Mouse (Mus musculus) liver, postnatal 0 days (tissue): Measurements from ENCODE around the gene Garem2. TPM values are rescaled to one million over a fixed set of nuclear protein-coding genes. Genes with fewer than 3 reads are reported as not detected.
A peak's percentile ranks its signal among the peaks of the same experiment; 100 is the strongest.

Source experiments
- ATAC-seq: fragments of 200-750 bp; cut with Nextera tagmentation; 2 replicates; pipeline ENCODE4 v1.8.0; 2017; ENCODE audit warnings: mild to moderate bottlenecking, moderate library complexity
- DNase-seq: peaks from one replicate; pipeline ENCODE4 v3.0.0-alpha.2; 2016
- H3K27ac ChIP-seq: fragments of 300-500 bp; sonication (generic); 2 replicates; pipeline ENCODE4 v1.5.1; 2014; ENCODE audit warnings: antibody characterized with exemption, moderate library complexity, mild to moderate bottlenecking, low read depth
- H3K27me3 ChIP-seq: fragments of 300-500 bp; sonication (generic); 2 replicates; pipeline ENCODE4 v1.6.1; 2014; ENCODE audit warnings: low read length, control low read depth, mixed read lengths; ENCODE audit not compliant: insufficient read depth
- H3K36me3 ChIP-seq: fragments of 300-500 bp; sonication (generic); replicated peaks from 2 replicates; pipeline ENCODE4 v1.6.1; 2014; ENCODE audit warnings: mild to moderate bottlenecking, control low read depth, low read length, moderate library complexity, mixed read lengths; ENCODE audit not compliant: insufficient read depth
- H3K4me1 ChIP-seq: fragments of 300-500 bp; sonication (generic); 2 replicates; pipeline ENCODE4 v1.6.1; 2014; ENCODE audit warnings: antibody characterized with exemption, mild to moderate bottlenecking, control low read depth; ENCODE audit not compliant: insufficient read depth
- H3K4me2 ChIP-seq: fragments of 300-500 bp; sonication (generic); 2 replicates; pipeline ENCODE4 v1.6.1; 2014; ENCODE audit warnings: low read depth, mild to moderate bottlenecking, low read length, moderate library complexity, mixed read lengths
- H3K4me3 ChIP-seq: fragments of 300-500 bp; sonication (generic); 2 replicates; pipeline ENCODE4 v1.5.1; 2014; ENCODE audit warnings: low read depth, low read length
- H3K9ac ChIP-seq: fragments of 300-500 bp; sonication (generic); replicated peaks from 2 replicates; pipeline ENCODE4 v1.6.1; 2014; ENCODE audit warnings: mild to moderate bottlenecking, moderate library complexity
- H3K9me3 ChIP-seq: fragments of 300-500 bp; sonication (generic); 2 replicates; pipeline ENCODE4 v1.6.1; 2016; ENCODE audit warnings: mild to moderate bottlenecking, control low read depth, low read length, mixed read lengths
- CTCF ChIP-seq: sonication (generic); IDR thresholded peaks from 2 replicates; pipeline ENCODE4 v1.5.1; 2016; ENCODE audit warnings: antibody characterized with exemption, low read depth
- EP300 ChIP-seq: IDR thresholded peaks from 2 replicates; pipeline ENCODE4 v1.6.1; 2016; ENCODE audit warnings: antibody characterized with exemption, low read depth, mild to moderate bottlenecking
- WGBS: fragments of 180-500 bp; shearing (Covaris S2); extraction: QIAGEN DNeasy Blood & Tissue Kit; methylation state at CpG from one replicate; pipeline ENCODE4 v1.1.7; 2014; ENCODE audit not compliant: insufficient replicate concordance; 5-methylcytosine and 5-hydroxymethylcytosine counted together
- polyA plus RNA-seq: library from polyadenylated mRNA; unstranded; fragments of >200 nt; fragmentation: Nextera tagmentation; extraction: Ambion mirVana; gene quantifications from 2 replicates; pipeline ENCODE4 v1.2.1, GENCODE M21; 2015

Garem2 gene
- polyA plus RNA-seq, 1 experiment from 2014 or later = 0.02 TPM

DNA sequence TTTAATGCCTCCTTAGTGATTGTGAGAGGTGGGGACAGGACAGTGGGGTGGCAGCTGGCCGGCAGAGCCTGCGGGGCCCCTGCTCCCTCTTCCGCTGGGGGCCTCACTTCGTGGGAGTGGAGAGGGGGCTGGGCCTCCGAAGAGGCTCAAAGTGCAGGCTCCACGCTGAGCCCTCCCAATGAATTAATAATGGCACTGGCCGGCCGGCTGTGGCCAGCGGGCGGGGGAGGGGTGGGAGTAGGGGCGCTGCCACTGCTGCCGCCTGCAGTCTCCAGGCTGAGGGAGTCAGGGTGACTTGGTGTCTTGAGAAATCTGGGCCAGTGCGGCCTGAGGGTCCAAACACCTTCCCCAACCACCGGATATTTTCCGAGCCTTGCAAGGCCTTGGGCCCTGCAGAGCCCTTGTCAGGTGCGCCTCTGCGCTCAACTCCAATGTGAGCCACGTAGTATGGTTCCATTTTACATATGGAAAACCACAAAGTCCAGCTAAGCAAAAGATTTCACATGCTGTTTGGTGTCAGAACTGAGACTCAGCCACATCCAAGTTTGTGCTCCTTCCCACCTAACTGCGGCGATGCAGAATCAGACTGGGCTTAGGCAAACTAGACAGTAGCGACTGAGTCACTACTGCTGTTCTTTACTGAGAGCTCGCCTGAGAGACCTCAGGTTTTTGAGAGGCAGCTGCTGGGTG is 5.6 kb downstream of the Garem2 start:
- H3K4me1 ChIP-seq = peaks cover 27% of the 10 kb centered on the region
- no peaks in the 10 kb centered on the region for H3K9me3 ChIP-seq
- peak overlapping the region; percentile 52 for H3K4me2 ChIP-seq
- ATAC-seq = no peak
- H3K4me3 ChIP-seq = no peak overlapping the region
- DNase-seq = no peak
- 17% methylated on average over 22 of the region's 22 CpGs for WGBS
- TF ChIP-seq EP300 = no peak
- no peak for TF ChIP-seq CTCF
- no peaks in the 10 kb centered on the region for H3K36me3 ChIP-seq
- no peak overlapping the region for H3K27ac ChIP-seq
- peaks cover 54% of the 10 kb centered on the region for H3K27me3 ChIP-seq
- no peak overlapping the region for H3K9ac ChIP-seq

DNA sequence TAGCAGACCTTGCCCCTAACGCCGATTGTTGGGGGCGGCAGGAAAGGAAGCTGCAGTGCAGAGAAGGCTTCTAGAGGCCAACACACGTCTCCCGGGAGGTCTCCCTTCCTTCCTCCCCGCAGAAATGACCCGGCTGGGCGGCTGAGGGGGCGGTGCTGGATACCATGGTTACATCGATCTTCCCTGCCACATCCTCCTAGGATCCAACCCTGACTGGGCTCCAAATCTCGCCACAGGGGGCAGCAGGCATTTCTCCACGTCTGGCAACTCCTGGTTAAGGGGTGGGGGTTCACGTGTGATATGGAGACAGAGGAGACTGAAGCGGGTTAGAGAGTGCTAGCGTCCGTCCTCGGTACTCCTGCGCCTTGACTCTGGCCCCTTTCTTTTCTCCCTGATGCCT is 6.2 kb downstream of the Garem2 start:
- H3K9ac ChIP-seq = no peak overlapping the region
- no peaks in the 10 kb centered on the region for H3K9me3 ChIP-seq
- no peak overlapping the region for H3K27ac ChIP-seq
- no peak overlapping the region for H3K4me3 ChIP-seq
- peak; percentile 72 for DNase-seq
- peaks cover 53% of the 10 kb centered on the region for H3K27me3 ChIP-seq
- H3K36me3 ChIP-seq = no peaks in the 10 kb centered on the region
- H3K4me2 ChIP-seq = peak overlapping the region; percentile 52
- TF ChIP-seq CTCF (peak; percentile 56), EP300 (no peak)
- peaks cover 26% of the 10 kb centered on the region for H3K4me1 ChIP-seq
- peak; percentile 49 for ATAC-seq
- WGBS = under 1% methylated on average over 18 of the region's 18 CpGs

DNA sequence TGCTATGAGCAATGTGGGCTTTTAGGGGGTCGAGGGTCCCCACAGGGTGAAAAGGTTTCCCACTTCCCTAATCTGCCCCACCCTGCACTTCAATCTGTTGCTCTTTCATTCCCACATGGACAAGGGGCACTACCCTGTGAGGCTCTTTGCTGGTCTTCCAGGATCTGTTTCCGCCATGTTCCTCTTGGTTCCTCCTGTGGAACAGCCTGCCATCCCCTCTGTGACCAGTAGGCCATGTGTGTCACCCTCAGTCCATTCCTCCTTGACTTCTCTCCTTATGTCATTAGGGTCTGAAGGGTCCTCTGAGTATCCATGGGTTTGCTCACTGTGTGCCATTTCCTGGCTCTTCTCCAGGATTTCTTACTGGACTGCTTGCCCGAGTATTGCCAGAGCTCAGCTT is 6.8 kb downstream of the Garem2 start:
- Histone ChIP-seq H3K4me3 (no peak overlapping the region), H3K9me3 (no peaks in the 10 kb centered on the region), H3K36me3 (no peaks in the 10 kb centered on the region), H3K4me2 (peak overlapping the region; percentile 52; the same call in 1 of the 2 replicates), H3K27ac (no peak overlapping the region), H3K9ac (no peak overlapping the region), H3K27me3 (peaks cover 46% of the 10 kb centered on the region), H3K4me1 (peaks cover 26% of the 10 kb centered on the region)
- ATAC-seq (no peak), DNase-seq (no peak)
- WGBS = 56% methylated on average over 3 of the region's 3 CpGs
- TF ChIP-seq CTCF = peak; percentile 20; the same call in 1 of the 2 replicates
- no peak for TF ChIP-seq EP300

DNA sequence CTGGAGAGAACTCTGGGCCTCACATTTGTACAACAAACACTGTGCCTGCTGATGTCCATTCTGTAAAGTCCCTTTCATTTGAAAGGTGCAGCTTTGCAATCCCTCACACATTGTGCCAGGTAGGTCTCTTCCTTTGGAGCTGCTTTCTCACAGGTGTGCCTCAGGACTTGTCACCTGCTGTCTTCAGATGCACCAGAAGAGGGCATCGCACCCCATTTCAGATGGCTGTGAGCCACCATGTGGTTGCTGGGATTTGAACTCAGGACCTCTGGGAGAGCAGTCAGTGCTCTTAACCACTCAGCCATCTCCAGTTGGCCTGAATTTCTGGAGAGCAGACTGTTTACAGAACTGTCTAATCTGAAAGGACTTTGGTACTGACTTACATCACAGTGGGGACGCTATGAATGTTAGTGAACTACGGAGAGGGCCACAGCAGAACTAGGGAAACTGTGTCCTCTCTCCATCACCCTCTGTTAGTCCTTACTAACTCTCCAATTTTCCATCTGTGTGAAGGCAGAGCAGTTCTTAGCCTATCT is 7.6 kb downstream of the Garem2 start:
- TF ChIP-seq EP300 (no peak), CTCF (peak; percentile 43)
- no peaks in the 10 kb centered on the region for H3K9me3 ChIP-seq
- 72% methylated on average over 3 of the region's 3 CpGs for WGBS
- peaks cover 38% of the 10 kb centered on the region for H3K27me3 ChIP-seq
- H3K9ac ChIP-seq = no peak overlapping the region
- 0 out of 2 replicates have a peak, but pooled peaks cover under 1% of the 10 kb centered on the region for H3K36me3 ChIP-seq
- no peak overlapping the region for H3K4me2 ChIP-seq
- H3K27ac ChIP-seq = no peak overlapping the region
- no peak for DNase-seq
- peak; percentile 68 for ATAC-seq
- peaks cover 26% of the 10 kb centered on the region for H3K4me1 ChIP-seq
- H3K4me3 ChIP-seq = no peak overlapping the region

DNA sequence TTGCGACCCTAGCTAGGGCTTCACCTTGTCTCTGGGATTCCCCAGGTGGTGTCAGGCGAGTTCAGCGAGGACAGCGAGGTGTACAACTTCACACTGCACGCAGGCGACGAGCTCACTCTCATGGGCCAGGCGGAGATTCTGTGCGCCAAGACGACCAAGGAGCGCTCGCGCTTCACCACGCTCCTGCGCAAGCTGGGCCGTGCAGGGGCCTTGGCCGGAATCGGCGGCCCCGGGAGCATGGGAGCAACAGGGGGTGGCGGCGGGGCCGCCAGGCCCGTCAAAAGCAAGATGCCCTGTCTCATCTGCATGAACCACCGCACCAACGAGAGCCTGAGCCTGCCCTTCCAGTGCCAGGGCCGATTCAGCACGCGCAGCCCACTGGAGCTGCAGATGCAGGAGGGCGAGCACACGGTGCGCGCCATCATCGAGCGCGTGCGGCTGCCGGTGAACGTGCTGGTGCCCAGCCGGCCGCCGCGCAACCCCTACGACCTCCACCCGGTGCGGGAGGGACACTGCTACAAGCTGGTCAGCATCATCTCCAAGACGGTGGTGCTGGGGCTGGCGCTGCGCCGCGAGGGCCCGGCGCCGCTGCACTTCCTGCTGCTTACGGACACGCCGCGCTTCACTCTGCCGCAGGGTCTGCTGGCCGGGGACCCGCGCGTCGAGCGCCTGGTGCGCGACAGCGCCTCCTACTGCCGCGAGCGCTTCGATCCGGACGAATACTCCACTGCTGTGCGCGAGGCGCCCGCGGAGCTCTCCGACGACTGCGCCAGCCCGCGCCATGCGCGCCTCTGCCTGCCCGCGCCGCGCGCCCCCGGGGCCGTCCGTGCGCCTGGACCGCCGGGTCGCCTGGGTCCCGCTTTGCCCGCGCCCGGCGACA is 9.2 kb downstream of the Garem2 start:
- WGBS = 1% methylated on average over 77 of the region's 103 CpGs
- ATAC-seq = peak; percentile 42
- Histone ChIP-seq H3K4me3 (peak overlapping the region; percentile 44), H3K9ac (peak overlapping the region; percentile 38; the same call in 1 of the 2 replicates), H3K36me3 (peaks cover 12% of the 10 kb centered on the region), H3K9me3 (no peaks in the 10 kb centered on the region), H3K4me1 (peaks cover 26% of the 10 kb centered on the region), H3K4me2 (peak overlapping the region; percentile 81), H3K27me3 (peaks cover 31% of the 10 kb centered on the region), H3K27ac (no peak overlapping the region)
- TF ChIP-seq CTCF (peak; percentile 63), EP300 (no peak)
- DNase-seq = peak; percentile 77

DNA sequence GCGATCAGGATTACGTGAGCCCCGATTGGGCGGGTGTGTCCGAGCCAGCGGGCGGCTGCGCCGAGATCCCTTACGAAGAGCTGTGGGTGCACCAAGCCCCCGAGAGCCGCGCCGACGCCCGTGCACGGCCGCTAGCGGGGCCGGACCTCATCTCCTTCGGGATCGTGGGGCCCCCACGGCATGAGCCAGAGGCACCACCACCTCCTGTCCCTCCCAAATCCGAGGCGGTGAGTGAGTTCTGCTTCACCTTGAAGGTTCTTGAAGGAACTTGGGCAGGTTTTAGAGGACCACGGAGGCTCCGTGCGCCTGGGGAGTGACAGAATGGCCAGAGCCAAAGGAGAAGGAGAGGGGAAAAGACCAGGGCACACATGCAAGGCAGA is 9.8 kb downstream of the Garem2 start:
- H3K4me2 ChIP-seq = peak overlapping the region; percentile 81
- no peaks in the 10 kb centered on the region for H3K9me3 ChIP-seq
- DNase-seq (no peak), ATAC-seq (no peak)
- peaks cover 31% of the 10 kb centered on the region for H3K27me3 ChIP-seq
- peak overlapping the region; percentile 30; the same call in 1 of the 2 replicates for H3K9ac ChIP-seq
- H3K27ac ChIP-seq = no peak overlapping the region
- TF ChIP-seq CTCF (no peak), EP300 (no peak)
- H3K4me1 ChIP-seq = peaks cover 26% of the 10 kb centered on the region
- H3K4me3 ChIP-seq = peak overlapping the region; percentile 44
- peaks cover 18% of the 10 kb centered on the region for H3K36me3 ChIP-seq
- under 1% methylated on average over 28 of the region's 28 CpGs for WGBS
